Mouse (Mus musculus): ENCODE data around the gene Krtap28-13. TPM values are rescaled to one million over a fixed set of nuclear protein-coding genes. Genes with fewer than 3 reads are reported as not detected.
A peak's percentile ranks its signal among the peaks of the same experiment; 100 is the strongest.

Krtap28-13 gene
- not detected in 2 replicates for polyA plus RNA-seq (2015; fragmentation: Nextera tagmentation; extraction: Ambion mirVana)

GRCm38 (mm10) chr1:83060643-83061042 is at the start of gene Krtap28-13:
Krtap28-13 (plus strand) TSS chr1:83060930.
- Histone ChIP-seq H3K27ac (no peak within 1 kb of the TSS), H3K4me2 (no peak within 1 kb of the TSS), H3K4me3 (replicated peaks) (no peak within 1 kb of the TSS), H3K27me3 (no peaks in the 10 kb centered on the region), H3K4me1 (replicated peaks) (no peaks in the 10 kb centered on the region), H3K9me3 (replicated peaks) (no peaks in the 10 kb centered on the region), H3K9ac (no peak within 1 kb of the TSS), H3K36me3 (no peaks in the 10 kb centered on the region)
- ATAC-seq (ENCODE audit: low read depth) (no peak), DNase-seq (no peak)
- 82% methylated on average over 4 of the region's 4 CpGs for WGBS (ENCODE audit: insufficient replicate concordance)

GRCm38 (mm10) chr1:83014477-83014876 is 46.3 kb upstream of the Krtap28-13 start:
- no peak overlapping the region for H3K4me2 ChIP-seq
- H3K4me1 ChIP-seq (replicated peaks) = no peaks in the 10 kb centered on the region
- DNase-seq (no peak), ATAC-seq (ENCODE audit: low read depth) (no peak)
- 77% methylated on average over 3 of the region's 3 CpGs for whole genome bisulfite sequencing (ENCODE audit: insufficient replicate concordance)
- no peaks in the 10 kb centered on the region for H3K9me3 ChIP-seq (replicated peaks)
- no peak overlapping the region for H3K27ac ChIP-seq
- no peak overlapping the region for H3K9ac ChIP-seq
- H3K4me3 ChIP-seq (replicated peaks) = no peak overlapping the region
- H3K36me3 ChIP-seq = no peaks in the 10 kb centered on the region
- H3K27me3 ChIP-seq = no peaks in the 10 kb centered on the region

- Histone ChIP-seq H3K36me3 (no peaks in the 10 kb centered on the region), H3K9me3 (replicated peaks) (no peaks in the 10 kb centered on the region), H3K27me3 (no peaks in the 10 kb centered on the region), H3K4me1 (replicated peaks) (no peaks in the 10 kb centered on the region), H3K9ac (no peak overlapping the region), H3K4me2 (no peak overlapping the region), H3K4me3 (replicated peaks) (no peak overlapping the region), H3K27ac (no peak overlapping the region)
- ATAC-seq (ENCODE audit: low read depth) (no peak), DNase-seq (no peak)
- WGBS (ENCODE audit: insufficient replicate concordance) = 70% methylated on average over 10 of the region's 10 CpGs
Measured at GRCm38 (mm10) chr1:83015329-83015879, 45.3 kb upstream of the Krtap28-13 start.

GRCm38 (mm10) chr1:83016556-83016955 is 44.2 kb upstream of the Krtap28-13 start:
- Histone ChIP-seq H3K4me2 (no peak overlapping the region), H3K9ac (no peak overlapping the region), H3K36me3 (no peaks in the 10 kb centered on the region), H3K27me3 (no peaks in the 10 kb centered on the region), H3K4me1 (replicated peaks) (no peaks in the 10 kb centered on the region), H3K9me3 (replicated peaks) (no peaks in the 10 kb centered on the region), H3K27ac (no peak overlapping the region), H3K4me3 (replicated peaks) (no peak overlapping the region)
- 32% methylated on average over 1 of the region's 1 CpGs for WGBS (ENCODE audit: insufficient replicate concordance)
- ATAC-seq (ENCODE audit: low read depth) (no peak), DNase-seq (no peak)

- no peaks in the 10 kb centered on the region for H3K9me3 ChIP-seq (replicated peaks)
- no peak for ATAC-seq (ENCODE audit: low read depth)
Measured at GRCm38 (mm10) chr1:83031950-83032349, 28.8 kb upstream of the Krtap28-13 start.

GRCm38 (mm10) chr1:83032508-83032907 is 28.2 kb upstream of the Krtap28-13 start:
- Histone ChIP-seq H3K4me1 (replicated peaks) (no peaks in the 10 kb centered on the region), H3K27me3 (no peaks in the 10 kb centered on the region), H3K9me3 (replicated peaks) (no peaks in the 10 kb centered on the region), H3K4me3 (replicated peaks) (no peak overlapping the region), H3K27ac (no peak overlapping the region), H3K4me2 (no peak overlapping the region), H3K9ac (no peak overlapping the region), H3K36me3 (no peaks in the 10 kb centered on the region)
- 74% methylated on average over 6 of the region's 6 CpGs for WGBS (ENCODE audit: insufficient replicate concordance)
- ATAC-seq (ENCODE audit: low read depth) = no peak
- no peak for DNase-seq

More at GRCm38 (mm10) chr1:83031950-83032349, 28.8 kb upstream of the Krtap28-13 start:
- no peak overlapping the region for H3K9ac ChIP-seq
- no peak for DNase-seq
- WGBS (ENCODE audit: insufficient replicate concordance) = 33% methylated on average over 1 of the region's 1 CpGs
- H3K36me3 ChIP-seq = no peaks in the 10 kb centered on the region
- H3K27ac ChIP-seq = no peak overlapping the region
- no peak overlapping the region for H3K4me2 ChIP-seq
- no peaks in the 10 kb centered on the region for H3K27me3 ChIP-seq
- no peak overlapping the region for H3K4me3 ChIP-seq (replicated peaks)
- no peaks in the 10 kb centered on the region for H3K4me1 ChIP-seq (replicated peaks)

GRCm38 (mm10) chr1:83034509-83034908 is 26.2 kb upstream of the Krtap28-13 start:
- ATAC-seq (ENCODE audit: low read depth) (no peak), DNase-seq (no peak)
- no peaks in the 10 kb centered on the region for H3K27me3 ChIP-seq
- H3K27ac ChIP-seq = no peak overlapping the region
- no peaks in the 10 kb centered on the region for H3K9me3 ChIP-seq (replicated peaks)
- H3K4me2 ChIP-seq = no peak overlapping the region
- H3K4me1 ChIP-seq (replicated peaks) = no peaks in the 10 kb centered on the region
- H3K4me3 ChIP-seq (replicated peaks) = no peak overlapping the region
- H3K36me3 ChIP-seq = no peaks in the 10 kb centered on the region
- H3K9ac ChIP-seq = no peak overlapping the region
- WGBS (ENCODE audit: insufficient replicate concordance) = 41% methylated on average over 5 of the region's 5 CpGs

GRCm38 (mm10) chr1:83036892-83037667 is 23.6 kb upstream of the Krtap28-13 start:
- no peaks in the 10 kb centered on the region for H3K27me3 ChIP-seq
- no peaks in the 10 kb centered on the region for H3K36me3 ChIP-seq
- no peaks in the 10 kb centered on the region for H3K4me1 ChIP-seq (replicated peaks)
- ATAC-seq (ENCODE audit: low read depth) (no peak), DNase-seq (no peak)
- 67% methylated on average over 11 of the region's 11 CpGs for WGBS (ENCODE audit: insufficient replicate concordance)
- H3K4me3 ChIP-seq (replicated peaks) = no peak overlapping the region
- H3K9ac ChIP-seq = no peak overlapping the region
- H3K27ac ChIP-seq = no peak overlapping the region
- no peaks in the 10 kb centered on the region for H3K9me3 ChIP-seq (replicated peaks)
- H3K4me2 ChIP-seq = no peak overlapping the region

GRCm38 (mm10) chr1:83038109-83038672 is 22.5 kb upstream of the Krtap28-13 start, which contains the start of gene Slc19a3:
Slc19a3 (minus strand) TSS chr1:83038448.
- under 1% methylated on average over 25 of the region's 25 CpGs for WGBS (ENCODE audit: insufficient replicate concordance)
- H3K36me3 ChIP-seq = no peaks in the 10 kb centered on the region
- peak within 1 kb of the TSS; percentile 48 for H3K4me3 ChIP-seq (replicated peaks)
- DNase-seq = peak; percentile 3
- H3K27ac ChIP-seq = no peak within 1 kb of the TSS
- H3K4me1 ChIP-seq (replicated peaks) = no peaks in the 10 kb centered on the region
- H3K9me3 ChIP-seq (replicated peaks) = no peaks in the 10 kb centered on the region
- ATAC-seq (ENCODE audit: low read depth) = 0 out of 2 replicates have a peak, but pooled peaks have one; percentile 39
- H3K9ac ChIP-seq = no peak within 1 kb of the TSS
- H3K27me3 ChIP-seq = no peaks in the 10 kb centered on the region
- H3K4me2 ChIP-seq = peak within 1 kb of the TSS; percentile 58

- H3K27ac ChIP-seq = no peak overlapping the region
- no peaks in the 10 kb centered on the region for H3K36me3 ChIP-seq
- no peak overlapping the region for H3K9ac ChIP-seq
- DNase-seq = no peak
- no peak for ATAC-seq (ENCODE audit: low read depth)
- no peaks in the 10 kb centered on the region for H3K9me3 ChIP-seq (replicated peaks)
- no peaks in the 10 kb centered on the region for H3K4me1 ChIP-seq (replicated peaks)
- no peaks in the 10 kb centered on the region for H3K27me3 ChIP-seq
- no peak overlapping the region for H3K4me2 ChIP-seq
- 51% methylated on average over 4 of the region's 4 CpGs for WGBS (ENCODE audit: insufficient replicate concordance)
- H3K4me3 ChIP-seq (replicated peaks) = no peak overlapping the region
Measured at GRCm38 (mm10) chr1:83039080-83039479, 21.6 kb upstream of the Krtap28-13 start.

GRCm38 (mm10) chr1:83042380-83042779 is 18.4 kb upstream of the Krtap28-13 start, which contains the start of gene Krtap28-10:
Krtap28-10 (minus strand) TSS chr1:83042480.
- ATAC-seq (ENCODE audit: low read depth) (no peak), DNase-seq (no peak)
- Histone ChIP-seq H3K9ac (no peak within 1 kb of the TSS), H3K4me1 (replicated peaks) (no peaks in the 10 kb centered on the region), H3K27me3 (no peaks in the 10 kb centered on the region), H3K36me3 (no peaks in the 10 kb centered on the region), H3K4me3 (replicated peaks) (no peak within 1 kb of the TSS), H3K4me2 (no peak within 1 kb of the TSS), H3K9me3 (replicated peaks) (no peaks in the 10 kb centered on the region), H3K27ac (no peak within 1 kb of the TSS)
- WGBS (ENCODE audit: insufficient replicate concordance) = 58% methylated on average over 2 of the region's 2 CpGs

Measured in liver, embryonic 13.5 days (tissue).